Mouse (Mus musculus) liver, embryonic 15.5 days (tissue): Measurements from ENCODE around the gene Scnn1a. TPM values are rescaled to one million over a fixed set of nuclear protein-coding genes. Genes with fewer than 3 reads are reported as not detected.

Experiments used
- ATAC-seq: fragments of 200-750 bp; cut with Nextera tagmentation; 2 replicates; pipeline ENCODE4 v1.8.0; 2017; ENCODE audit warnings: moderate number of reproducible peaks, mild to moderate bottlenecking, moderate library complexity; ENCODE audit not compliant: insufficient read depth
- H3K27ac ChIP-seq: fragments of 300-500 bp; sonication (generic); replicated peaks from 2 replicates; pipeline ENCODE4 v1.5.1; 2015; ENCODE audit warnings: mild to moderate bottlenecking, inconsistent platforms
- H3K27me3 ChIP-seq: fragments of 300-500 bp; sonication (generic); 2 replicates; pipeline ENCODE4 v1.6.1; 2015; ENCODE audit warnings: mild to moderate bottlenecking, inconsistent platforms
- H3K36me3 ChIP-seq: fragments of 300-500 bp; sonication (generic); replicated peaks from 2 replicates; pipeline ENCODE4 v1.6.1; 2015; ENCODE audit warnings: moderate library complexity, mild to moderate bottlenecking, inconsistent platforms
- H3K4me1 ChIP-seq: fragments of 300-500 bp; sonication (generic); replicated peaks from 2 replicates; pipeline ENCODE4 v1.6.1; 2015; ENCODE audit warnings: inconsistent platforms
- H3K4me2 ChIP-seq: fragments of 300-500 bp; sonication (generic); 2 replicates; pipeline ENCODE4 v1.6.1; 2015; ENCODE audit warnings: moderate library complexity, mild to moderate bottlenecking, inconsistent platforms
- H3K4me3 ChIP-seq: fragments of 300-500 bp; sonication (generic); replicated peaks from 2 replicates; pipeline ENCODE4 v1.5.1; 2015; ENCODE audit warnings: mild to moderate bottlenecking, inconsistent platforms
- H3K9ac ChIP-seq: fragments of 300-500 bp; sonication (generic); 2 replicates; pipeline ENCODE4 v1.6.1; 2015; ENCODE audit warnings: moderate library complexity, mild to moderate bottlenecking, inconsistent platforms
- H3K9me3 ChIP-seq: fragments of 300-500 bp; sonication (generic); replicated peaks from 2 replicates; pipeline ENCODE4 v1.6.1; 2016; ENCODE audit warnings: inconsistent platforms
- WGBS: fragments of 180-500 bp; shearing (Covaris S2); methylation state at CpG from one replicate; pipeline ENCODE4 v1.1.7; 2015; ENCODE audit warnings: mixed read lengths; ENCODE audit not compliant: insufficient replicate concordance; 5-methylcytosine and 5-hydroxymethylcytosine counted together
- polyA plus RNA-seq: library from polyadenylated mRNA; unstranded; fragments of >200 nt; fragmentation: Nextera tagmentation; extraction: Ambion mirVana; gene quantifications from 2 replicates; pipeline ENCODE4 v1.2.1, GENCODE M21; 2015

Scnn1a gene
- polyA plus RNA-seq, 1 experiment from 2014 or later: 0.64 TPM

DNA sequence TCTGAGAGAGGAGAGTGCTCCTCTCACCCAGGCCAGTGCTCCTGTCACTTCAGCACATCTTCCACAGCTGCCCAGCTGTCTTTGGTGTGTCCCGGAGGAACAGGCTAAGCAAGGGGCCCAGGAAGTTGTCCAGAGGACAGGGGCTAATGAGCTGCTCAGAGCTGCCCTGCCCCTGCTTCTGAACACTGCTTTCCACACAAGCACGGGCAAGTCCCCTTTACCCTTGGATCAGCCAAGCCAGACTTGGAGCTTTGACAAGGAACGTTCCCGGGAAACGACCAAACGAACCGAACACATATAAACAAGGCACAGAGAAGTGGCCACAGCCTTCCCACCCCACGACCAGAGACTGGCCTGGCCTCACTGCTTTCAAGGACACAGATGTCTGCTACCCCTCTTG lies 23.6 kb downstream of the Scnn1a start:
- H3K27ac ChIP-seq: peak overlapping the region; percentile 41; the same call in 1 of the 2 replicates
- no peak overlapping the region; the same call in 1 of the 2 replicates for H3K4me2 ChIP-seq
- peaks cover 51% of the 10 kb centered on the region for H3K4me1 ChIP-seq
- H3K27me3 ChIP-seq: 0 out of 2 replicates have a peak, but pooled peaks cover 7% of the 10 kb centered on the region
- 58% methylated on average over 8 of the region's 8 CpGs for WGBS
- no peaks in the 10 kb centered on the region for H3K36me3 ChIP-seq
- H3K9me3 ChIP-seq: no peaks in the 10 kb centered on the region
- H3K9ac ChIP-seq: no peak overlapping the region
- no peak overlapping the region for H3K4me3 ChIP-seq
- ATAC-seq: no peak

DNA sequence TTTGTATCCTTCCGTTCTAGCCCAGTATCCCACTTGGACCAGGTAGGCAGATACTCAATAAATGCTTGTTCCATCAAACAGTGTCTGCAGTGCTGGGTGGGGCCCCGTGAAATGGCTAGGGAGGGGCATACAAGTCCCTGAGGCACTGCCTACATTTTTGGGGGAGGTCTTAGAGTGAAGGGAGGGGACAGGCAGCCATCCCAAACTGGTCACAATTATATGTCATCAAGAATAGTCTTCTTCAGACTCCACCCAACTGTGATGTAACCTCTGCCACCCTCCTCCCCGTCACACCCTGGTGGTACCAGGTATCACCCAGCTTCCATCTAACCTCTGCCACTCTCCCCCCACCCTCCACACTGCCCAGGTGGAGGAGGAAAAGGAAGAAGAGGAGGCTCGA lies 24.4 kb downstream of the Scnn1a start:
- H3K4me2 ChIP-seq: no peak overlapping the region
- peaks cover 52% of the 10 kb centered on the region for H3K4me1 ChIP-seq
- 39% methylated on average over 4 of the region's 4 CpGs for WGBS

DNA sequence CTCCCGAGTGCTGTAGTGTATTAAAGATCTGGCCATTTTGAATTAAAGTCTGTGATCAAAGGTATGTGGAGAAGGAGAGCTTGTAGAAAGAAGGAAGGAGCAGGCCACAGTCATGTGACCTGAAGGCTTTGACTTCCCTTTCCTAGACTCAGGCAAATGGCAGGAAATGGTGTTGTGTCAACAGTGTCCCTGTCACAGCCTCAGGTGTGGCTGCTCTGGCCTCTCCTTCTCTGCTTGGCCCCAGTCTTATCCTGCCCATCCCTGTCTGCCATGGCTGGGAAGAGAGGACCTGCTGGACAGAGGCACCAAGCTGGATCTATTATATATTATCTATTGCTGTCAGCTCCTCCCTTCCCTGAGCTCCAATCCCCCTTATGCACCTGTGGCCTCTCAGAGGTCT lies 25.2 kb downstream of the Scnn1a start:
- H3K4me2 ChIP-seq: no peak overlapping the region
- no peak overlapping the region; the same call in 1 of the 2 replicates for H3K27ac ChIP-seq
- no peak for ATAC-seq
- 24% methylated on average over 1 of the region's 1 CpGs for WGBS
- no peak overlapping the region for H3K4me3 ChIP-seq
- H3K36me3 ChIP-seq: no peaks in the 10 kb centered on the region
- peaks cover 16% of the 10 kb centered on the region; the same call in 1 of the 2 replicates for H3K27me3 ChIP-seq
- no peaks in the 10 kb centered on the region for H3K9me3 ChIP-seq
- no peak overlapping the region for H3K9ac ChIP-seq
- peaks cover 45% of the 10 kb centered on the region for H3K4me1 ChIP-seq

More for the DNA sequence above, 24.4 kb downstream of the Scnn1a start:
- no peak for ATAC-seq
- Histone ChIP-seq H3K9me3 (no peaks in the 10 kb centered on the region), H3K9ac (no peak overlapping the region), H3K27ac (peak overlapping the region; percentile 54; the same call in 1 of the 2 replicates), H3K36me3 (no peaks in the 10 kb centered on the region), H3K27me3 (peaks cover 9% of the 10 kb centered on the region; the same call in 1 of the 2 replicates), H3K4me3 (no peak overlapping the region)

DNA sequence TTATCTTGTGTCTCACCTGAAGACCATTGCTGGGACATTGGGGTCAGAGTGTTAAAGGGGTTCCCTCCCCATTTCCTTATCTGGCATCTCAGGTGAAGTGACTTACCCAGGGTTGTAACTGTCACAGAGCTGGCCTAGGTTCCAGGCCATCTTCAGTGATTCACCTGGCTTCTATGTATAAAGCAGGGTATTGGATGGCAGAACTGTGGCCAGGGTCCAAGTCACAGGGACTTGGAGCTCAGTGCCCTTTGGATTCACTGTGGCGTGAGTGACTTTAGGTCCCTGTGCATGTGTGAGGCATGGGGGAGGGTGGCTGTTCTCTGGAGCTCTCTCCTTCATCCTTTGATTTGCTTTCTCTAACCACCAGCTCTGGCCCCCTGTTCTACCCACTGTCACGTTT lies 25.6 kb downstream of the Scnn1a start:
- Histone ChIP-seq H3K9ac (no peak overlapping the region), H3K4me1 (peaks cover 45% of the 10 kb centered on the region), H3K27ac (no peak overlapping the region; the same call in 1 of the 2 replicates), H3K9me3 (no peaks in the 10 kb centered on the region), H3K4me3 (no peak overlapping the region), H3K4me2 (no peak overlapping the region), H3K27me3 (peaks cover 17% of the 10 kb centered on the region; the same call in 1 of the 2 replicates), H3K36me3 (no peaks in the 10 kb centered on the region)
- 42% methylated on average over 2 of the region's 2 CpGs for WGBS
- ATAC-seq: 0 out of 2 replicates have a peak, but pooled peaks have one; percentile 5

DNA sequence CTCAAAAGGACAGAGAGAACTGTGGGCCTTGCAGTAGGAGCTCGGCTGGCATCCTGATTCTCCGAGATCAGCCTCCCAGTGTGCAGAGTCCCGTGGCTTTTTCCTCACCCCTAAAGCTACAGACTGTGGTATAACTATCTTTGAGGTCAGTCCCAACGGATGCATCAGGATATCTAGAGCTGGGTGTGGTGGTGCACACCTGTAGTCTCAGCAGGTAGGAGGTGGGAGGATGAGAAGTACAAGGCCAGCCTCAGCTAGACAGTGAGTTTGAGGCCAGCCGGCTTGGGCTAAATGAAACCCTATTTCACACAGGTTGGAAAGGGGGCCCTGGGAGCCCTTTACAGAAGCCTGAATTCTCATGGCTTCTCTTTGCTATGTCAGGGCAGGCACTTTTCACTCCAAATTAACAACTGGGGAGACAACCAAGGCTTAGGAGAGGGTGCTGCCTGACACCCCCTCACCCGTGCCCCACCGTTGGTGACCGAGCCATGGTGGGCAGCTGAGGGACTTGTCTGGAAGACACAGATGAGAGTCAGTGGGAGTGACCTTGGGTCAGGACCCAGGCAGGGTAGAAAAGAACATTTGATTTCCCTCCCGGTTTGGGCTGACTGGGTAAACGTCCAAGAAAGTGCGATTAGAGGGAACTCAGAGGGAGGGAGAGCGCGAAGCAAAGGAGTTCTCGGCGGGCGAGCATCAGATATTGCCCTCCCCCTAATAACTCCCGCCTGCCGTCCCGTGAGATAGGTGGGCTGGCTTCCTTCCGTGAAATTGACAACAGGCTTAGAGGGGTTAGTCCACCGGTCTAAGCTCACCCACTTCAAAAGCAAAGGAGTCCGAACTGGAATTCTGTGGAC lies 28.5 kb downstream of the Scnn1a start, which contains the start of gene Tnfrsf1a:
Gene Tnfrsf1a (plus strand): TSS at position 642 of the 854 bp plus-strand sequence.
- Histone ChIP-seq H3K4me2 (peak within 1 kb of the TSS; percentile 71), H3K27me3 (peaks cover 17% of the 10 kb centered on the region; the same call in 1 of the 2 replicates), H3K4me3 (peak within 1 kb of the TSS; percentile 59), H3K27ac (peak within 1 kb of the TSS; percentile 63), H3K4me1 (peaks cover 58% of the 10 kb centered on the region), H3K36me3 (no peaks in the 10 kb centered on the region), H3K9me3 (no peaks in the 10 kb centered on the region), H3K9ac (peak within 1 kb of the TSS; percentile 63)
- WGBS: 8% methylated on average over 22 of the region's 22 CpGs
- ATAC-seq: 0 out of 2 replicates have a peak, but pooled peaks have one; percentile 8

DNA sequence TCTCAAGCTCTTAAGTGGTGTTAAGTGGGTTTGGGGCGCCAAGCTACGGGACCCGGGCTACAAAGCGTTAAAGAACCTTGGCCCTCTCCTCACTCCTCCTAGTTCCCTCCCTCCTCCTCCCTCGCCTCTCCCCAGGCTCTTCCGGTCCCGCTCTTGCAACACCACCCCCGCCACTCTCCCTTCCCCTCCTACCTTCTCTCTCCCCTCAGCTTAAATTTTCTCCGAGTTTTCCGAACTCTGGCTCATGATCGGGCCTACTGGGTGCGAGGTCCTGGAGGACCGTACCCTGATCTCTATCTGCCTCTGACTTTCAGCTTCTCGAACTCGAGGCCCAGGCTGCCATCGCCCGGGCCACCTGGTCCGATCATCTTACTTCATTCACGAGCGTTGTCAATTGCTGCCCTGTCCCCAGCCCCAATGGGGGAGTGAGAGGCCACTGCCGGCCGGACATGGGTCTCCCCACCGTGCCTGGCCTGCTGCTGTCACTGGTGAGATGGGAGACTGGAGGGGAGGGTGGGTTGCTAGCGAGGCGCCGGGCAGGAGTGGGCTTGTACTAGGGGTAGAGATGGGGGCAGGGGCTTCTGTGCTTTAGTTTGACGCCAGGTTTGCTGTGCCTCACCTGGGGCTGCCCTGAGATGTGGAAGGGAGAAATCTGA lies 29.2 kb downstream of the Scnn1a start:
- peak overlapping the region; percentile 63 for H3K9ac ChIP-seq
- ATAC-seq: peak; percentile 57
- H3K9me3 ChIP-seq: no peaks in the 10 kb centered on the region
- peaks cover 17% of the 10 kb centered on the region; the same call in 1 of the 2 replicates for H3K27me3 ChIP-seq
- WGBS: under 1% methylated on average over 27 of the region's 27 CpGs
- H3K4me1 ChIP-seq: peaks cover 66% of the 10 kb centered on the region
- peak overlapping the region; percentile 59 for H3K4me3 ChIP-seq
- H3K36me3 ChIP-seq: no peaks in the 10 kb centered on the region
- H3K27ac ChIP-seq: peak overlapping the region; percentile 63
- H3K4me2 ChIP-seq: peak overlapping the region; percentile 71

DNA sequence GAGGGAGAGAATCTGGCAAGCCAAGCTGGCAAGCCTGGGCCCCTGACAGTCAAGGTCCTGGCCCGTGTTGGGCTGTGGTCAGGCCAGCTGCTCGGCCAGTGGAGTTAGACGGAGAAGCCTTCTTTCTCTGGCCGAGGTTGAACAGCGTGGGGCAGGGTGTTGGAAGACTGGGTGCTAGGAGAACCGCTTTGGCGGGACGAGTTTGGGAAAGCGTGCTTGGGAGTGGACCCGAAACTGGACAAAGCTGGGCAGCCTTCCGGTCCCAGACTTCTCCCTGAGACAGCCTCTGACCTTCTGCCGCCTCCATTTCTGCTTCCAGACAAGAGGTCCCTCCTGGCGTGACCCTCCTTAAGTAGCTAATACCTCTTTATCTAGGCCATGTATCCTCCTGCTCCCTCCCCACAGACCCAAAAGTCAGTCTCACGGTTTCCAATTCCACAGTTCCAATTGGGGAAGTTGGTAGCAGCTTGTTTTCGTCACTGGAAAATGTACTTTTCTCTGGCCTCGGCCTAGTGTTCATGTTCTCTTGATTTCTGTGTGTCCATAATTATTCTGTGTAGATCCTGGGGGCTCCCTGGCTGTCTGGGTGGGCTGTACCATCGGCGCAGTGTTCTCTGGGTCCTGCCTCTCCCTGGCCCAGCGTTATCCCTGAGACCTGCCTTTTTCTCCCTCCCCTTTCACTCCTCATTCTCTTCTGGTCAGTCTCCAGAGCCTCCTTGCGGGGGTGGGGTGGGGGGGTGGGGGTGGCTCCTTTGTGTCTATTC lies 30.0 kb downstream of the Scnn1a start:
- H3K9ac ChIP-seq: peak overlapping the region; percentile 63
- H3K27me3 ChIP-seq: peaks cover 17% of the 10 kb centered on the region; the same call in 1 of the 2 replicates
- no peaks in the 10 kb centered on the region for H3K9me3 ChIP-seq
- peak overlapping the region; percentile 71 for H3K4me2 ChIP-seq
- peaks cover 70% of the 10 kb centered on the region for H3K4me1 ChIP-seq
- peak overlapping the region; percentile 63 for H3K27ac ChIP-seq
- H3K4me3 ChIP-seq: peak overlapping the region; percentile 59
- no peaks in the 10 kb centered on the region for H3K36me3 ChIP-seq
- WGBS: 6% methylated on average over 20 of the region's 20 CpGs
- ATAC-seq: 0 out of 2 replicates have a peak, but pooled peaks have one; percentile 2

DNA sequence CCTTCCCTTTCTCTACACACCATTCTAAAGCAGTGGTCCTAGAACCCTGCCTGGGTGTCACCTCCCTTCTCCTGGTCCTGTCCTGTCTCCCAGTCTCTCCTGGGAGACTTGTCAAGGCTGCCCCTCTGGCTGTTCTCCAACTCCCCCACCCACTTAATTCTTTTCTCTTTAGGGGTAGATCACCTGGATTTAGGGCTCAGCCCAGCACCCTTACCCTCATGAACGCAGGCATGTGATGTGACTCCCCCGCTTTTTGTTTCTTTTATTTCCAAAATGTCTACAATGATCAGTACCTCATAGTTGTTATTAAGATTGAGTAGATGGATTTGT lies 30.5 kb downstream of the Scnn1a start:
- no peak overlapping the region for H3K9ac ChIP-seq
- H3K4me3 ChIP-seq: peak overlapping the region; percentile 59
- H3K9me3 ChIP-seq: no peaks in the 10 kb centered on the region
- peaks cover 70% of the 10 kb centered on the region for H3K4me1 ChIP-seq
- 71% methylated on average over 2 of the region's 2 CpGs for WGBS
- H3K36me3 ChIP-seq: no peaks in the 10 kb centered on the region
- H3K27me3 ChIP-seq: peaks cover 17% of the 10 kb centered on the region; the same call in 1 of the 2 replicates
- 0 out of 2 replicates have a peak overlapping the region, but pooled peaks have one; percentile 63 for H3K27ac ChIP-seq
- ATAC-seq: no peak
- peak overlapping the region; percentile 71 for H3K4me2 ChIP-seq

DNA sequence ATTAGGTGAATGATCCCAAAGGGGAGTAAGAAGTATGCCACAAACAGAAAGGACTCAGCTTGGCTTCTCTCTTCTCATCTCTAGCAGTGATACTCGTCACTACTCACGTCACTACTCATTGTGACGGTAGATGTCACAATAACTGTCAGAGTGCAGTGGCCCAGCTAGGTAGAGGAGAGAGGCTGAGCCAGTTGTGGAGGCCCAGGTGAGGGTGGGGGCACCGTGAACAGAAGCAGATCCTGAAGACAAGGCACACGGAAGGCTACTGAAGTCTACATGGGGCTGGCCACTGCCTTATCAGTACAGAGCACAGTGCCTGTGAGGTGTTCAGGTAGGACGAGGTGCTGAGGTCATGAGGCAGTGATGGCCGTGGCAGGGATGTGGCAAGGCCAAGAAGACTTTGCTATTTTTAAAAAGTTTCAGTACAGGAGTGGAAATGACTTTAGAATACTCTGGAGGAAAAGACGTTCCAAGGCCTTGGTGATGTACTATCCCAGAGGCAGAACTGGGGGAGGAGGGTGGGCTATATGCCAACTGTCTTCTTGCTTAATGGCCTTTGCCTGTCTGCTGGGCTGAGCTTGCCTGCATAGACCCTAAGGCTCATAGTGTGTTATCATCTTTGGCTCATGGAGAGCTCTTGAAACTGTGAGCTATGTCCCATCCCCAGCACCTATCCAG lies 31.0 kb downstream of the Scnn1a start:
- Histone ChIP-seq H3K36me3 (no peaks in the 10 kb centered on the region), H3K4me2 (peak overlapping the region; percentile 71), H3K9ac (no peak overlapping the region), H3K27ac (peak overlapping the region; percentile 10; the same call in 1 of the 2 replicates), H3K4me1 (peaks cover 70% of the 10 kb centered on the region), H3K4me3 (peak overlapping the region; percentile 59), H3K9me3 (no peaks in the 10 kb centered on the region), H3K27me3 (peaks cover 17% of the 10 kb centered on the region; the same call in 1 of the 2 replicates)
- WGBS: 20% methylated on average over 8 of the region's 8 CpGs
- ATAC-seq: no peak

DNA sequence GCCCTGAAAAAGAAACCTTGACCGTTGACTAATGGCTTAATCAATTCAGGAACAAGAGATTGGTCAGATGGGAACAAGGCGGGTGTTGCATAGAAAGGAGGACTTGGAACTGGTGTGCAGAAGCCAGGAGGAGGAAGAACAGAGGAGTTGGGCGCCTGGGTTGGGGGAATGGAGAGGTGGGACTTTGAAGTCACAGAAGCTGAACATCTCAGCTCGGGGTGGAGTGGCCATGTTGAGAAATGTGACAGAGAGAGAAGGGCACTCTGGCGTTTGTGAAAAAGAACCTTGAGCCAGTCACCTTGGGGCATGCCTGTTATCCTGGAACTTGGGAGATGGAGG lies 31.6 kb downstream of the Scnn1a start:
- H3K9me3 ChIP-seq: no peaks in the 10 kb centered on the region
- H3K4me3 ChIP-seq: peak overlapping the region; percentile 59; the same call in 1 of the 2 replicates
- H3K4me2 ChIP-seq: peak overlapping the region; percentile 71
- H3K27me3 ChIP-seq: peaks cover 17% of the 10 kb centered on the region; the same call in 1 of the 2 replicates
- no peak for ATAC-seq
- no peak overlapping the region for H3K9ac ChIP-seq
- peaks cover 68% of the 10 kb centered on the region for H3K4me1 ChIP-seq
- H3K27ac ChIP-seq: peak overlapping the region; percentile 10; the same call in 1 of the 2 replicates
- 37% methylated on average over 5 of the region's 5 CpGs for WGBS
- peaks cover under 1% of the 10 kb centered on the region; the same call in 1 of the 2 replicates for H3K36me3 ChIP-seq
